Mouse (Mus musculus) left cerebral cortex, adult 9 months (tissue): ENCODE data around the gene Casp2.

Experiments used
- DNase-seq, 2 experiments: peaks; one replicate each; pipeline ENCODE4 v3.0.0; 2022; ENCODE audit warnings: low spot score in 2 of 2

Casp2 gene

GRCm38 (mm10) chr6:42276151-42276550, 11.4 kb downstream of the Casp2 start:
- DNase-seq: no peak

- no peak for DNase-seq
Measured at GRCm38 (mm10) chr6:42282865-42283528, 18.2 kb downstream of the Casp2 start.

GRCm38 (mm10) chr6:42286448-42286847, 21.7 kb downstream of the Casp2 start, which contains the start of gene Clcn1:
Clcn1 (plus strand) TSS chr6:42286685.
- no peak for DNase-seq

- no peak for DNase-seq
Measured at GRCm38 (mm10) chr6:42287562-42287961, 22.8 kb downstream of the Casp2 start.

GRCm38 (mm10) chr6:42293327-42293726, 28.5 kb downstream of the Casp2 start:
- no peak for DNase-seq

GRCm38 (mm10) chr6:42295549-42296094, 30.8 kb downstream of the Casp2 start:
- DNase-seq: no peak

GRCm38 (mm10) chr6:42299362-42299761, 34.6 kb downstream of the Casp2 start:
- no peak for DNase-seq

GRCm38 (mm10) chr6:42309816-42310378, 45.1 kb downstream of the Casp2 start:
- no peak for DNase-seq

- DNase-seq: no peak
Measured at GRCm38 (mm10) chr6:42310427-42311053, 45.8 kb downstream of the Casp2 start.

- DNase-seq: no peak
Measured at GRCm38 (mm10) chr6:42318293-42318692, 53.5 kb downstream of the Casp2 start.

GRCm38 (mm10) chr6:42323371-42324066, 58.7 kb downstream of the Casp2 start:
- DNase-seq: no peak

- no peak for DNase-seq
Measured at GRCm38 (mm10) chr6:42324067-42324481, 59.3 kb downstream of the Casp2 start.

GRCm38 (mm10) chr6:42324482-42325267, 59.9 kb downstream of the Casp2 start, which contains the start of gene Fam131b:
Fam131b (minus strand) TSS chr6:42324643.
- peak in 1 of 2 experiments; percentile 69 for DNase-seq

GRCm38 (mm10) chr6:42325268-42325609, 60.5 kb downstream of the Casp2 start:
- DNase-seq: peak in 1 of 2 experiments; percentile 94

GRCm38 (mm10) chr6:42326509-42326908, 61.7 kb downstream of the Casp2 start:
- DNase-seq: no peak

GRCm38 (mm10) chr6:42328757-42329156, 64.0 kb downstream of the Casp2 start:
- no peak for DNase-seq

GRCm38 (mm10) chr6:42330216-42330615, 65.4 kb downstream of the Casp2 start:
- DNase-seq: no peak

GRCm38 (mm10) chr6:42330946-42331345, 66.2 kb downstream of the Casp2 start:
- no peak for DNase-seq
